Mouse (Mus musculus) olfactory bulb, adult 2 months (tissue): ENCODE data around the gene Sult1a1.

Source experiments
- CTCF ChIP-seq: fragments of 200-500 bp; IDR thresholded peaks from 2 replicates; pipeline ENCODE4 v1.5.1; 2012; ENCODE audit warnings: low read depth, mild to moderate bottlenecking, low read length, moderate library complexity; ENCODE audit not compliant: insufficient read depth
- POLR2A ChIP-seq: fragments of 200-500 bp; IDR thresholded peaks from 2 replicates; pipeline ENCODE4 v1.6.1; 2012; ENCODE audit warnings: mild to moderate bottlenecking, low read depth, low read length, moderate library complexity; ENCODE audit not compliant: insufficient read depth

DNA sequence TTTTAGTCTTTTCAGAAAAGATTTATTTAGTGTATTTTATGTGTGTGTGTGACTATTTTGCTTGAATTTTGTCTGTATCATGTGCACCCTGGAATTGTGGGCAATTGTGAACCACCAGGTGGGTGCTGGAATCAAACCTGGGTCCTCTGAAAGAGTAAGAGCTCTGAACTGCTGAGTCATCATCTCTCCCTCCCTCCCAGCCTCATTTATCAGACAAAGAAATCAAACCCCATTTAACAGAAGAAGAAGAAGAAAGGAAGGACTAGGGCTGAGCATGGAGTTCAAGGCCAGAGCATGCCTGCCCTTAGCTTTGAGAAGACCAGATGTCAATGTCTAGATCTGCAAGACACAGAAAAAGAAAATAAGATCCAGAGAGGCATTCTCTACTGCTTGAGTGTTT lies 40.9 kb downstream of the Sult1a1 start:
- no peak for TF ChIP-seq CTCF
- TF ChIP-seq POLR2A: no peak
